Mouse (Mus musculus): ENCODE measurements at regions not wholly inside any gene's neighbourhood (a gene's known extent, or its start where the extent isn't known, plus 50 kb on each side); places are given as distances from the start of the nearest gene placed in this dataset.

GRCm38 (mm10) chr9:94441393-94441792 lies 96.5 kb downstream of the 1190002N15Rik start:
- TF ChIP-seq POLR2A (IDR thresholded peaks at IDR 0.05; ENCODE audit: control insufficient read depth, extremely low read depth, insufficient read depth, low read length, poor library complexity) (no peak), CTCF (IDR thresholded peaks at IDR 0.05; ENCODE audit: borderline replicate concordance, control insufficient read depth, extremely low read depth, insufficient read depth, low read length, poor library complexity) (no peak)
- H3K4me1 ChIP-seq (replicated peaks; ENCODE audit: control insufficient read depth, insufficient read depth, low read length) = peaks cover 5% of the 10 kb centered on the region
- no peaks in the 10 kb centered on the region for H3K36me3 ChIP-seq (ENCODE audit: control insufficient read depth, insufficient read depth, low read length)
- no peak overlapping the region; the same call in 1 of the 2 replicates for H3K27ac ChIP-seq (ENCODE audit: control insufficient read depth, insufficient read depth, low read length)
- 7% methylated on average over 4 of the region's 4 CpGs for WGBS
- no peaks in the 10 kb centered on the region for H3K27me3 ChIP-seq (ENCODE audit: control insufficient read depth, insufficient read depth, low read length)
- DNase-seq = peak; percentile 22
- H3K4me3 ChIP-seq (ENCODE audit: control insufficient read depth, insufficient read depth, low read length) = no peak overlapping the region

GRCm38 (mm10) chr9:94433468-94433867 lies 104.4 kb downstream of the 1190002N15Rik start:
- H3K4me1 ChIP-seq (replicated peaks; ENCODE audit: control insufficient read depth, insufficient read depth, low read length) = no peaks in the 10 kb centered on the region
- H3K4me3 ChIP-seq (ENCODE audit: control insufficient read depth, insufficient read depth, low read length) = no peak overlapping the region
- no peaks in the 10 kb centered on the region for H3K36me3 ChIP-seq (ENCODE audit: control insufficient read depth, insufficient read depth, low read length)
- H3K27ac ChIP-seq (ENCODE audit: control insufficient read depth, insufficient read depth, low read length) = no peak overlapping the region
- H3K27me3 ChIP-seq (ENCODE audit: control insufficient read depth, insufficient read depth, low read length) = no peaks in the 10 kb centered on the region
- no peak for TF ChIP-seq CTCF (IDR thresholded peaks at IDR 0.05; ENCODE audit: borderline replicate concordance, control insufficient read depth, extremely low read depth, insufficient read depth, low read length, poor library complexity)
- no peak for TF ChIP-seq POLR2A (IDR thresholded peaks at IDR 0.05; ENCODE audit: control insufficient read depth, extremely low read depth, insufficient read depth, low read length, poor library complexity)
- DNase-seq = no peak

- 82% methylated on average over 3 of the region's 3 CpGs for WGBS
- DNase-seq = no peak
- Histone ChIP-seq H3K4me3 (ENCODE audit: control insufficient read depth, insufficient read depth, low read length) (no peak overlapping the region), H3K27me3 (ENCODE audit: control insufficient read depth, insufficient read depth, low read length) (no peaks in the 10 kb centered on the region), H3K4me1 (replicated peaks; ENCODE audit: control insufficient read depth, insufficient read depth, low read length) (no peaks in the 10 kb centered on the region), H3K27ac (ENCODE audit: control insufficient read depth, insufficient read depth, low read length) (no peak overlapping the region), H3K36me3 (ENCODE audit: control insufficient read depth, insufficient read depth, low read length) (no peaks in the 10 kb centered on the region)
- no peak for TF ChIP-seq POLR2A (IDR thresholded peaks at IDR 0.05; ENCODE audit: control insufficient read depth, extremely low read depth, insufficient read depth, low read length, poor library complexity)
- no peak for TF ChIP-seq CTCF (IDR thresholded peaks at IDR 0.05; ENCODE audit: borderline replicate concordance, control insufficient read depth, extremely low read depth, insufficient read depth, low read length, poor library complexity)
These were observed 105.6 kb downstream of the 1190002N15Rik start for GRCm38 (mm10) chr9:94432144-94432747.

- H3K4me1 ChIP-seq (replicated peaks; ENCODE audit: control insufficient read depth, insufficient read depth, low read length) = no peaks in the 10 kb centered on the region
- no peak for DNase-seq
- H3K27me3 ChIP-seq (ENCODE audit: control insufficient read depth, insufficient read depth, low read length) = no peaks in the 10 kb centered on the region
- H3K27ac ChIP-seq (ENCODE audit: control insufficient read depth, insufficient read depth, low read length) = no peak overlapping the region
- 97% methylated on average over 3 of the region's 3 CpGs for WGBS
- no peak overlapping the region for H3K4me3 ChIP-seq (ENCODE audit: control insufficient read depth, insufficient read depth, low read length)
- H3K36me3 ChIP-seq (ENCODE audit: control insufficient read depth, insufficient read depth, low read length) = no peaks in the 10 kb centered on the region
- TF ChIP-seq CTCF (IDR thresholded peaks at IDR 0.05; ENCODE audit: borderline replicate concordance, control insufficient read depth, extremely low read depth, insufficient read depth, low read length, poor library complexity) (no peak), POLR2A (IDR thresholded peaks at IDR 0.05; ENCODE audit: control insufficient read depth, extremely low read depth, insufficient read depth, low read length, poor library complexity) (no peak)
These were observed 106.3 kb downstream of the 1190002N15Rik start for GRCm38 (mm10) chr9:94431540-94431939.

GRCm38 (mm10) chr9:94430996-94431395 lies 106.9 kb downstream of the 1190002N15Rik start:
- Histone ChIP-seq H3K27ac (ENCODE audit: control insufficient read depth, insufficient read depth, low read length) (no peak overlapping the region), H3K4me3 (ENCODE audit: control insufficient read depth, insufficient read depth, low read length) (no peak overlapping the region), H3K27me3 (ENCODE audit: control insufficient read depth, insufficient read depth, low read length) (no peaks in the 10 kb centered on the region), H3K36me3 (ENCODE audit: control insufficient read depth, insufficient read depth, low read length) (no peaks in the 10 kb centered on the region), H3K4me1 (replicated peaks; ENCODE audit: control insufficient read depth, insufficient read depth, low read length) (no peaks in the 10 kb centered on the region)
- DNase-seq = no peak
- TF ChIP-seq CTCF (IDR thresholded peaks at IDR 0.05; ENCODE audit: borderline replicate concordance, control insufficient read depth, extremely low read depth, insufficient read depth, low read length, poor library complexity) (no peak), POLR2A (IDR thresholded peaks at IDR 0.05; ENCODE audit: control insufficient read depth, extremely low read depth, insufficient read depth, low read length, poor library complexity) (no peak)
- WGBS = 96% methylated on average over 6 of the region's 6 CpGs

GRCm38 (mm10) chr9:94426740-94427139 lies 111.1 kb downstream of the 1190002N15Rik start:
- Histone ChIP-seq H3K27me3 (ENCODE audit: control insufficient read depth, insufficient read depth, low read length) (no peaks in the 10 kb centered on the region), H3K4me3 (ENCODE audit: control insufficient read depth, insufficient read depth, low read length) (no peak overlapping the region), H3K36me3 (ENCODE audit: control insufficient read depth, insufficient read depth, low read length) (no peaks in the 10 kb centered on the region), H3K4me1 (replicated peaks; ENCODE audit: control insufficient read depth, insufficient read depth, low read length) (no peaks in the 10 kb centered on the region), H3K27ac (ENCODE audit: control insufficient read depth, insufficient read depth, low read length) (no peak overlapping the region)
- no peak for TF ChIP-seq CTCF (IDR thresholded peaks at IDR 0.05; ENCODE audit: borderline replicate concordance, control insufficient read depth, extremely low read depth, insufficient read depth, low read length, poor library complexity)
- 96% methylated on average over 5 of the region's 5 CpGs for WGBS
- DNase-seq = no peak

GRCm38 (mm10) chr9:94425804-94426203 lies 112.1 kb downstream of the 1190002N15Rik start:
- TF ChIP-seq CTCF (IDR thresholded peaks at IDR 0.05; ENCODE audit: borderline replicate concordance, control insufficient read depth, extremely low read depth, insufficient read depth, low read length, poor library complexity) (no peak), POLR2A (IDR thresholded peaks at IDR 0.05; ENCODE audit: control insufficient read depth, extremely low read depth, insufficient read depth, low read length, poor library complexity) (no peak)
- WGBS = 90% methylated on average over 6 of the region's 6 CpGs

More at GRCm38 (mm10) chr9:94425804-94426203, 112.1 kb downstream of the 1190002N15Rik start:
- Histone ChIP-seq H3K27ac (ENCODE audit: control insufficient read depth, insufficient read depth, low read length) (no peak overlapping the region), H3K4me1 (replicated peaks; ENCODE audit: control insufficient read depth, insufficient read depth, low read length) (no peaks in the 10 kb centered on the region), H3K36me3 (ENCODE audit: control insufficient read depth, insufficient read depth, low read length) (no peaks in the 10 kb centered on the region), H3K4me3 (ENCODE audit: control insufficient read depth, insufficient read depth, low read length) (no peak overlapping the region), H3K27me3 (ENCODE audit: control insufficient read depth, insufficient read depth, low read length) (no peaks in the 10 kb centered on the region)
- no peak for DNase-seq

All from thymus, adult 2 months (tissue).